Mouse (Mus musculus): ENCODE measurements at regions not wholly inside any gene's neighbourhood (a gene's known extent, or its start where the extent isn't known, plus 50 kb on each side); places are given as distances from the start of the nearest gene placed in this dataset.

DNA sequence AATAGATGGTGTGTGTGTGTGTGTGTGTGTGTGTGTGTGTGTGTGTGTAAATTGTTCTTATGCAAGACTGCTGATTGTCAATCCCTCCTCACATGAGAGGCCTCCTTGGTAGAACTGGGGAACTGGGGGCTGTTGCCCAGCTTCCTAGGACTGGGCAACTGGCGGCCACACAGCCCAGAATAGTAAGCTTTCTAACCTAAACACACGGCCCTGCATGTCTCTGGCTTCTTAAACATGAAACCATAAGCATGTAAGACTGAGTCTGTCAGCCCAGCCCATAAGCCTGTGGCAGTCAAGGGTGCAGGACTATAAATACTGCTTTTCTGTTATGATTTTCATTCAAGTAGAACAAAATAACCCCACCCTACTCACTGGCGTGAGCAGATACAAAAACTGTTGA is 60.7 kb downstream of the Ifng start:
- Histone ChIP-seq H3K36me3 (ENCODE audit: control insufficient read depth, insufficient read depth, low read length, poor library complexity, severe bottlenecking) (no peaks in the 10 kb centered on the region), H3K27me3 (ENCODE audit: control insufficient read depth, insufficient read depth, low read length, poor library complexity, severe bottlenecking) (no peaks in the 10 kb centered on the region)
- peak; percentile 68 for DNase-seq (ENCODE audit: low read depth, low spot score)

DNA sequence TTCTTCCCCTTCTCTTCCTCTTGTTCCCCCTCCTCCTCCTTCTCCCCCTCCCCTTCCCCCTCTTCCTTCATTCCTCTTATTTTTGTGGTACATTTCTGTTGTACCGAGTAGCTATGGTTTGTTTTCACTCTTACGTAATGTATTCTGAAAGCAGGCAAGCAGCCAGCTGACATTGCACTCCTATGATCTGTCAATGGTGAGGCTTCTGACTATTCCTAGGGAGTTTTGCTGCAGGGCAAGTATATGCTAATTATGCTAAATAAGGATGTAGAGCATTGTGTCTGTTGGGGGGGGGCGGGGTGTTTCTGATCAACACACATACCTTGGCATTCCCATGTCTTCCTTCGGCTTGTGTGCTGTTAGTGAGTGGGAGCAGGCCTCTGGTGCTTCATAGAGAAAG is 64.0 kb downstream of the Ifng start:
- H3K27me3 ChIP-seq (ENCODE audit: control insufficient read depth, insufficient read depth, low read length, poor library complexity, severe bottlenecking) = no peaks in the 10 kb centered on the region
- peak; percentile 9 for DNase-seq (ENCODE audit: low read depth, low spot score)
- no peaks in the 10 kb centered on the region for H3K36me3 ChIP-seq (ENCODE audit: control insufficient read depth, insufficient read depth, low read length, poor library complexity, severe bottlenecking)

GRCm38 (mm10) chr10:118506154-118506553 is 65.3 kb downstream of the Ifng start:
- DNase-seq (ENCODE audit: low read depth, low spot score) = no peak
- no peaks in the 10 kb centered on the region for H3K36me3 ChIP-seq (ENCODE audit: control insufficient read depth, insufficient read depth, low read length, poor library complexity, severe bottlenecking)
- H3K27me3 ChIP-seq (ENCODE audit: control insufficient read depth, insufficient read depth, low read length, poor library complexity, severe bottlenecking) = no peaks in the 10 kb centered on the region

DNA sequence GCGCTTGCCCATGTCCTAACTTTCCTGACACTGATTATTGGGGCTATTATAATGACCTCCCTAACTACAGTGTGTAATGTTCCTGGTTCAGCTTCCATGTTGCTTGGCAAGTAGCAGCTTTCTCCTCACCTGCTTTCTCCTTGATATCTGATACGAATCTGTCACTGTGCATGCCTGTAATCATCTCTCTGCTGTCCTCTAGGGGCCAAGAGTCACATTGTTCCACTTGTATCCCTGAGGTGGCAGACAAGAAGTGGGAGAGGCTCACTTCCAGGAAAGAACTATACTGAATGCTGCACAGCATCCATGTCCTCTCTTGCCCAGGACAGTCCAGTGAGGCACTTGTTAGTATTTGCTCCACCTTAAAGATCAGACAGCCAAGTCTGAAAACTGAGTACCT is 66.8 kb downstream of the Ifng start:
- H3K36me3 ChIP-seq (ENCODE audit: control insufficient read depth, insufficient read depth, low read length, poor library complexity, severe bottlenecking) = no peaks in the 10 kb centered on the region
- H3K27me3 ChIP-seq (ENCODE audit: control insufficient read depth, insufficient read depth, low read length, poor library complexity, severe bottlenecking) = no peaks in the 10 kb centered on the region
- peak; percentile 75 for DNase-seq (ENCODE audit: low read depth, low spot score)

DNA sequence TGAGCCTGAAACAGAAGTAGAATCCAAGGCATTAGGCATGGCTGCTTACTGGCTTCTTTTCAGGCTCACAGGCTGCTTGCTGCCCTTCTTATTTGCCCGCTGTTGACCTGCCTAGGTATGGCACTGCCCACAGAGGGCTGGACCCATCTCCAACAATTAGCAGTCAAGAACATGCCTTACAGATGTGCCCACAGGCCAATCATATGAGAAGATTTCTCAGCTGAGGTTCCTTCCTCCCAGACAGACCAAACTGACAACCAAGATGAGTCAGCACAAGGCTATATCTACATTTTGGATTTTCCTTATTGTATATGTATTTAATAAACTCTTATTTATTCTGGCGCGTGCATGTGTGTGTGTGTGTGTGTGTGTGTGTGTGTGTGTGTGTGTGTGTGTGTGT is 76.0 kb downstream of the Ifng start:
- DNase-seq (ENCODE audit: low read depth, low spot score) = no peak
- no peaks in the 10 kb centered on the region for H3K27me3 ChIP-seq (ENCODE audit: control insufficient read depth, insufficient read depth, low read length, poor library complexity, severe bottlenecking)
- no peaks in the 10 kb centered on the region for H3K36me3 ChIP-seq (ENCODE audit: control insufficient read depth, insufficient read depth, low read length, poor library complexity, severe bottlenecking)

GRCm38 (mm10) chr10:118517995-118518394 is 77.1 kb downstream of the Ifng start:
- DNase-seq (ENCODE audit: low read depth, low spot score) = no peak
- H3K36me3 ChIP-seq (ENCODE audit: control insufficient read depth, insufficient read depth, low read length, poor library complexity, severe bottlenecking) = no peaks in the 10 kb centered on the region
- H3K27me3 ChIP-seq (ENCODE audit: control insufficient read depth, insufficient read depth, low read length, poor library complexity, severe bottlenecking) = no peaks in the 10 kb centered on the region

DNA sequence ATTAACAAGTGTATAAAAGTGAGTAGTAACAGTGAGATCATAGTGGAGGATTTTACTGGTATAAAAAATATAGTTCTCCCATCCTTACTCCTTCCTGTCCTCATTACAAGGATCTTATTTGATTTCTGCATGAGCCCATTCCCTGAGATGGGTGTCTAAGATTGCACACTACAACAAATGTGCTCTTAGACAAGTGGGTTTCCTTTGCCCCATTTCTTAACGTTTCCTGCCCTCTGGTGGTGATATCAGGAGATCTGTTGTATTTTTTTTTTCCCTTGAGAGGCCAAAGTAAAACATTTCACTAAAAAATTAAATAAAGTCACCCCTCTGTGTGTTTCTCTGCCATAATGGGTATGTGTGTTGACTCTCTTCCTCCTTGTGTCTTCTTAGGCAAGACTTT is 105.1 kb downstream of the Ifng start:
- no peaks in the 10 kb centered on the region for H3K27me3 ChIP-seq (ENCODE audit: control insufficient read depth, insufficient read depth, low read length, poor library complexity, severe bottlenecking)
- no peaks in the 10 kb centered on the region for H3K36me3 ChIP-seq (ENCODE audit: control insufficient read depth, insufficient read depth, low read length, poor library complexity, severe bottlenecking)
- peak; percentile 77 for DNase-seq (ENCODE audit: low read depth, low spot score)

GRCm38 (mm10) chr10:118550201-118550600 is 109.4 kb downstream of the Ifng start:
- Histone ChIP-seq H3K27me3 (ENCODE audit: control insufficient read depth, insufficient read depth, low read length, poor library complexity, severe bottlenecking) (no peaks in the 10 kb centered on the region), H3K36me3 (ENCODE audit: control insufficient read depth, insufficient read depth, low read length, poor library complexity, severe bottlenecking) (no peaks in the 10 kb centered on the region)
- peak; percentile 8 for DNase-seq (ENCODE audit: low read depth, low spot score)

DNA sequence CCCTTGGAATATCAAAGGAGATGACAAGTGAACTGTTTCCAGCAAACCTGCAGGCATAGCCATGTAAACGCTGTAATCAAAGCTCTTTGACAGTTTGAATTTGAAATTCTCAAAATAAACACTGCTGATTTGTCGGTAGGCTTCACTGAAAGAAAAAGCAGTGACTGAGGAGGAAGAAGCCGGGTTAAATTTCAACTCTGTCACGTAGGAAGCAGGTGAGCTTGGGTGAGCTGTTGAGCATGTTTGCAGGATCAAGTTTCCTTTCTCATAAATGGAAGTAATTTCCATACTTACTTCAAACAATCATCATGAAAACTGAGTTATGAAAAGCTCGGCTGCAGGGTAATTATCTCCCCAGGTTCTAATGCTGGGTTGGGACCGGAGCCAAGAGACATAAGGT is 118.0 kb downstream of the Ifng start:
- Histone ChIP-seq H3K36me3 (ENCODE audit: control insufficient read depth, insufficient read depth, low read length, poor library complexity, severe bottlenecking) (no peaks in the 10 kb centered on the region), H3K27me3 (ENCODE audit: control insufficient read depth, insufficient read depth, low read length, poor library complexity, severe bottlenecking) (no peaks in the 10 kb centered on the region)
- DNase-seq (ENCODE audit: low read depth, low spot score) = no peak

DNA sequence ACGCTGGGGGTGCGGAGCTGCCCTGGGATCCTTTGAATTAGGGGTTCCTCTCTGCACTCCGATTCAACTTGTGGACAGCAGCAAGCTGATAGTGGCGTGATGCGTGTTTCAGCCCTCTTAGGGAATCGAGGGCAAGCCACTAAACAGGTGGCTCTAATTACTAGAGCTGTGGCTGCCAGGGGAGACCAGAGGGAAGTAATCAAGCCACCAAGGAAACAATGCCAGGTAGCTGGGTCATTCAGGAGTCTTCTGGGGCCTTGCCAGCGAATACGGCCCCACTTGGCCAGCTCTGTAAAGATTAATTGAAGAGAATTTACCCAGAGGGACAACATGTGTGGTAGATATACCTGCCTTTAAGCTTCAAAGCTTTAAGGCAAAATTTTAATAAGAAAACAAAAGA is 123.2 kb downstream of the Ifng start:
- no peak for DNase-seq (ENCODE audit: low read depth, low spot score)
- H3K36me3 ChIP-seq (ENCODE audit: control insufficient read depth, insufficient read depth, low read length, poor library complexity, severe bottlenecking) = no peaks in the 10 kb centered on the region
- no peaks in the 10 kb centered on the region for H3K27me3 ChIP-seq (ENCODE audit: control insufficient read depth, insufficient read depth, low read length, poor library complexity, severe bottlenecking)

- DNase-seq (ENCODE audit: low read depth, low spot score) = no peak
- H3K36me3 ChIP-seq (ENCODE audit: control insufficient read depth, insufficient read depth, low read length, poor library complexity, severe bottlenecking) = no peaks in the 10 kb centered on the region
- no peaks in the 10 kb centered on the region for H3K27me3 ChIP-seq (ENCODE audit: control insufficient read depth, insufficient read depth, low read length, poor library complexity, severe bottlenecking)
These were observed 123.9 kb downstream of the Ifng start for GRCm38 (mm10) chr10:118564528-118565268.

DNA sequence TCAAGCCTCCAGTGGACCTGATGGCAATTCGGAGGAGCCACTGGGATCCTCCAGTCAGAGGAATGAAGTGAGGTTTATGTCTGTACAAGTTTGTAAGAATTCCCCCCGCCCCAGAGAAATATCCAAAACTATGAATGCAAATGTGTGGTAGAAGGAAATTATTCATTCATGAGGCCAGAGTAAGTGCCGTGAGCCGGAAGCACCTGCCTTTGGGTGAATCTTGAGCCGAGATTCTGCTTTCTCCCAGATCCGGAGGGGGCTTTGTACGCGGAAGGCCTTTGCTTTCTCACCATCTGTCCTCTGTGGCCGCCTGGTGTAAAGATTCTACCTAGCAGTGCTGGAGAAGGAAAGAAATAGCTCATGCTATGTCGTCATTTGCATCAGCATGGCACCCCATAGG is 127.8 kb downstream of the Ifng start:
- no peaks in the 10 kb centered on the region for H3K27me3 ChIP-seq (ENCODE audit: control insufficient read depth, insufficient read depth, low read length, poor library complexity, severe bottlenecking)
- DNase-seq (ENCODE audit: low read depth, low spot score) = no peak
- H3K36me3 ChIP-seq (ENCODE audit: control insufficient read depth, insufficient read depth, low read length, poor library complexity, severe bottlenecking) = no peaks in the 10 kb centered on the region

DNA sequence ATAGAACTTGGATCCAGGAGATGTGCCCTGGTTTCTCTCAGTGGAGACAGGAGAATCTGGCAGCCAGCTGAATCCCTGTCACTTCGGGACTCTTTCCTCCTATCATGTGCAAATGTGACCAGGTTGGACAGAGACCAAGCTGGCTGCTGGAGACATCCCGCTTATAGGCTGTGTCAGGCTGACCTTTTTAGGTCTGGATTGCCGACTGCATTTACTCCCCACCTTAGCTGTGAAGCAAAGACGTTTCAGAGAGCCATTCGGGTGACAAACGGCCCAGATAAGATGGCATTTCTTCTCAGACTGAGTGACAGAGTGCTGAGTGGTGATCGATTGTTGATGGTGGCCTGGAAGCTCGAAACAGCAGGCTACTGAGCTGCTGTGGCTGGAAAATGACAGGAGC is 128.6 kb downstream of the Ifng start:
- H3K27me3 ChIP-seq (ENCODE audit: control insufficient read depth, insufficient read depth, low read length, poor library complexity, severe bottlenecking) = no peaks in the 10 kb centered on the region

GRCm38 (mm10) chr10:118573247-118573646 is 132.4 kb downstream of the Ifng start:
- no peaks in the 10 kb centered on the region for H3K27me3 ChIP-seq (ENCODE audit: control insufficient read depth, insufficient read depth, low read length, poor library complexity, severe bottlenecking)
- no peaks in the 10 kb centered on the region for H3K36me3 ChIP-seq (ENCODE audit: control insufficient read depth, insufficient read depth, low read length, poor library complexity, severe bottlenecking)
- DNase-seq (ENCODE audit: low read depth, low spot score) = no peak

More for the DNA sequence above, 128.6 kb downstream of the Ifng start:
- no peak for DNase-seq (ENCODE audit: low read depth, low spot score)
- no peaks in the 10 kb centered on the region for H3K36me3 ChIP-seq (ENCODE audit: control insufficient read depth, insufficient read depth, low read length, poor library complexity, severe bottlenecking)

- Histone ChIP-seq H3K27me3 (ENCODE audit: control insufficient read depth, insufficient read depth, low read length, poor library complexity, severe bottlenecking) (no peaks in the 10 kb centered on the region), H3K36me3 (ENCODE audit: control insufficient read depth, insufficient read depth, low read length, poor library complexity, severe bottlenecking) (no peaks in the 10 kb centered on the region)
- no peak for DNase-seq (ENCODE audit: low read depth, low spot score)
These were observed 134.7 kb downstream of the Ifng start for GRCm38 (mm10) chr10:118575570-118575969.

DNA sequence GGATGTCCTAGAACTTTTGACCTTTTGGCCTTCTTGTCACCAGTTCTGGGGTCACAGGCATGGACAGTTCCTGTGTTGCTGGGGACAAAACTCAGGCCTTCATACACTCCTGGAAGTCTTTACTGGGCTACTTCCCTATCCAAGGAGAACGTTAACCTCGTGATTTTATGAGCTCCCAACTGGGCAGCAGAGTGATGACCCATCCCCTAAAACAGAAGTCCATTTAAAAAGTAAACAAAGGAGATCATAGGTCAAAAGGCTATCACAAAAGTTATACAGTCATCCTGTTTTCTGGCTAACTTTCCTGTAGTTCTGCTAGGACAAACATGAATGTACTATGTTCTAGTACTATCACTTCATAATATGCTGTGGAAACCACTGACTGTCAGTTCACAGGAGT is 140.5 kb downstream of the Ifng start:
- no peaks in the 10 kb centered on the region for H3K36me3 ChIP-seq (ENCODE audit: control insufficient read depth, insufficient read depth, low read length, poor library complexity, severe bottlenecking)
- no peaks in the 10 kb centered on the region for H3K27me3 ChIP-seq (ENCODE audit: control insufficient read depth, insufficient read depth, low read length, poor library complexity, severe bottlenecking)
- no peak for DNase-seq (ENCODE audit: low read depth, low spot score)

Measured in splenic B cell, adult 2 months (primary cell).